Mouse (Mus musculus): ENCODE data around the gene Igsf9b.

- TF ChIP-seq EP300 (IDR thresholded peaks at IDR 0.05; ENCODE audit: low read depth) (no peak), CTCF (IDR thresholded peaks at IDR 0.05; ENCODE audit: low read depth) (no peak)
Observed at GRCm38 (mm10) chr9:27285719-27286249, 13.2 kb upstream of the Igsf9b start.

Data from liver, postnatal 0 days (tissue).